Mouse (Mus musculus): ENCODE data around the gene Ano8. TPM values are rescaled to one million over a fixed set of nuclear protein-coding genes. Genes with fewer than 3 reads are reported as not detected.

Gene Ano8
- polyA plus RNA-seq, 1 experiment from 2014 or later: 5.4 TPM

DNA sequence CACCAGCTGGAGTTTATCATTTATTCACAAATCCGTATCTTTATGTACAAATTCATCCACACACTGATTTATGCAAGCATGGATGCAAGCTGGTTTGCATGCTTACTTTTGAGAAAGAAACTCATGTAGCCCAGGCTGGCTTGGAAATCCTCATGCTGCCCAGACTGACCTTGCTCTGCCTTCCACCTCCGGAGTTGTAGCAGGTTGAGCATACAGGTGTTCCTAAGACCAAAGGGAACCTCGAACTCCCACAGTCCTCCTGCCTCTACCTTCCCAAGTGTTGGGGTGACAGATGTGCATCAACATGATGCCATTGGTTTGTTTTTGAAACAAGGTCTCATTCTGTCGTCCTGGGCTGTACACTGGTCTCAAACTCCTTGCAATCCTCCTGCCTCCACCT lies 23.6 kb downstream of the Ano8 start:
- Histone ChIP-seq H3K36me3 (ENCODE audit: control insufficient read depth, insufficient read depth, low read length) (peaks cover 43% of the 10 kb centered on the region), H3K9me3 (replicated peaks; ENCODE audit: control insufficient read depth, low read length) (no peaks in the 10 kb centered on the region), H3K4me3 (ENCODE audit: low read depth, low read length) (peak overlapping the region; percentile 75), H3K4me1 (ENCODE audit: control insufficient read depth, insufficient read depth, low read length) (peaks cover 20% of the 10 kb centered on the region), H3K9ac (ENCODE audit: low read length) (peak overlapping the region; percentile 77), H3K27ac (ENCODE audit: low read depth, low read length) (no peak overlapping the region), H3K4me2 (ENCODE audit: low read length) (peak overlapping the region; percentile 76), H3K27me3 (replicated peaks; ENCODE audit: control insufficient read depth, insufficient read depth, low read length) (no peaks in the 10 kb centered on the region)
- 65% methylated on average over 4 of the region's 4 CpGs for WGBS
- no peak for DNase-seq (ENCODE audit: low spot score)
- ATAC-seq: no peak

DNA sequence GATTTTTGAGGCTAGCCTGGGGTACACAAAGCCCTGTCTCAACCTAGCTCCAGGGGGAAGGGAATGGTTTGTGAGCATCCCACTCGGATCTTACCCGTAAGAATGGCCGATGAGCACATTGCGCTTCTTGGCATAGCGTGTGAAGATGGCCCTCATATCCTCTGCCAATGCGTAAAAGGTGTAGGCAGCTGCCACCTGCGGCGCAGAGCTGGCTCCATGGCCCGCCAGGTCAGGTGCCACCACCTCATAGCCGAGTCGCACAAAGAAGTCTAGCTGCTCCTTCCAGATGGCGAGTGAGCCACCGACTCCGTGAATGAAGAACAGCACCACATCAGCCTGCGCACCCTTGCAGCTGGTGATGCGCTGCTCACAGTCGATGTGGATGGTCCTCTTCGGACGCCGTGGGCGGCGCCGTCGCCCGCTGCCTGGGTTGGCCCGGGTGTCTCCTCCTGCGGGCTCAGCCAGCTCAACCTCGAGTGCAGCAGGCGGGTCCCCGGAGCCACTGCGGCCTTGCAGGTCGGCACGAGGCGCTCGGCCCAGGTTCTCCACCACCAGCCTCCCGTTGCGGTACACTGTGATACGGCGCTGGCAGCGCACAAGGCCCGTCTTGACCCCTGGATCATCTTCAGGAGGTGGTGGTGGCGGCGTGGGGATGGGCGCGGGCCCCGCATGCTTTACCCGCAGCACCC lies 24.5 kb downstream of the Ano8 start:
- H3K36me3 ChIP-seq (ENCODE audit: control insufficient read depth, insufficient read depth, low read length): peaks cover 50% of the 10 kb centered on the region
- peaks cover 20% of the 10 kb centered on the region for H3K4me1 ChIP-seq (ENCODE audit: control insufficient read depth, insufficient read depth, low read length)
- no peaks in the 10 kb centered on the region for H3K9me3 ChIP-seq (replicated peaks; ENCODE audit: control insufficient read depth, low read length)
- H3K4me2 ChIP-seq (ENCODE audit: low read length): no peak overlapping the region
- no peaks in the 10 kb centered on the region for H3K27me3 ChIP-seq (replicated peaks; ENCODE audit: control insufficient read depth, insufficient read depth, low read length)
- H3K27ac ChIP-seq (ENCODE audit: low read depth, low read length): no peak overlapping the region
- WGBS: 84% methylated on average over 47 of the region's 47 CpGs
- ATAC-seq (no peak), DNase-seq (ENCODE audit: low spot score) (no peak)
- H3K9ac ChIP-seq (ENCODE audit: low read length): no peak overlapping the region
- H3K4me3 ChIP-seq (ENCODE audit: low read depth, low read length): no peak overlapping the region

DNA sequence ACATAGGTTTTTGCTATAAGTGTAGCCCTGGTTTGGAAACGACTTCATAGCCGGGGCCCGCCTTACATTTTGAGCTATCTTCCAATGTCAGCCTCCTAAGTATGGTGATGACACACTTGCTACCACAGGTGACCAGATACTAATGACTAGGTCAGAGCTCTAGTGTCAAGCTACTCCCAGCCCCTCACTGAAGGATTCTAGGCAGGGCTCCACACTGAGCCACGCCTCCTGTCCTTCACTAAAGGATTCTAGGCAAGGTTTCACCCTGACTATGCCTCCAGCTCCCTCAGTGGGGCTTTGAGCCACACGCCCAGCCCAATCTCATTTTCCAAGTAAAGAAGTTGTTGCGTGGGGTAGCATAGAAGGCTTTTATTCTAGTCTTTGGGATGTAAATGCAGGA lies 25.0 kb downstream of the Ano8 start:
- H3K27ac ChIP-seq (ENCODE audit: low read depth, low read length): no peak overlapping the region
- ATAC-seq: no peak
- H3K9ac ChIP-seq (ENCODE audit: low read length): no peak overlapping the region
- WGBS: 92% methylated on average over 6 of the region's 6 CpGs
- no peaks in the 10 kb centered on the region for H3K9me3 ChIP-seq (replicated peaks; ENCODE audit: control insufficient read depth, low read length)
- peaks cover 18% of the 10 kb centered on the region for H3K4me1 ChIP-seq (ENCODE audit: control insufficient read depth, insufficient read depth, low read length)
- no peak overlapping the region for H3K4me2 ChIP-seq (ENCODE audit: low read length)
- no peak overlapping the region for H3K4me3 ChIP-seq (ENCODE audit: low read depth, low read length)
- no peak for DNase-seq (ENCODE audit: low spot score)
- no peaks in the 10 kb centered on the region for H3K27me3 ChIP-seq (replicated peaks; ENCODE audit: control insufficient read depth, insufficient read depth, low read length)
- peaks cover 50% of the 10 kb centered on the region for H3K36me3 ChIP-seq (ENCODE audit: control insufficient read depth, insufficient read depth, low read length)

DNA sequence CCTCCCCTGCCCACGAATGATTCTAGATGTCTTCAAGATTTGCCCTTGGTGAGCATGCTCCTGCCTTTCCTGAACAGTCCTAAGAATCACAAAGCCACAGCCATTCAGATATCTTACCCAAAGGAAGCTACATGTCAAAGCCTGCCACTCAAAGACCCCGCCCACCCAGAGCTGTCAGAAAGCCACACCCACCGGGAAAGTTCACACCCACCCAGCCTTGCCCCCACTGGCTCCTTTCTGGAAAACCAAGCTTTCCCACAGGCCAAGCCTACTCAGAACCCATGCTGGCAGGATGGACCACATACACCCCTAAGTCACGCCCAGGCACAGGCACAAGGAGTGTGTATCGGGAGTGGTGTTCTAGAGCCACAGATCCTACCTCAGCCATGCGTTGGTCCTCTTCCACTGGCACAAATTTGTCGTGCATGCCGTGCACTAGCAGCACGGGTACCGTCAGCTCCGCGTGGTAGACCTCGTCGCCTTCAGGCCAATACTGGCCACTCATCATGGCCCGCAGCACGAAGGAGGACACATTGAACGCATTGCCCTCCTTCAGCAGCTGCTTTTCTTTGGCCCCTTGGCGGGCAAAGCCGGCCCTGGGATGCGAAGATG lies 28.0 kb downstream of the Ano8 start:
- 90% methylated on average over 20 of the region's 20 CpGs for WGBS
- H3K4me2 ChIP-seq (ENCODE audit: low read length): no peak overlapping the region
- no peaks in the 10 kb centered on the region for H3K9me3 ChIP-seq (replicated peaks; ENCODE audit: control insufficient read depth, low read length)
- no peak overlapping the region for H3K27ac ChIP-seq (ENCODE audit: low read depth, low read length)
- H3K9ac ChIP-seq (ENCODE audit: low read length): 0 out of 2 replicates have a peak overlapping the region, but pooled peaks have one; percentile 8
- ATAC-seq (no peak), DNase-seq (ENCODE audit: low spot score) (no peak)
- H3K27me3 ChIP-seq (replicated peaks; ENCODE audit: control insufficient read depth, insufficient read depth, low read length): no peaks in the 10 kb centered on the region
- peaks cover 8% of the 10 kb centered on the region for H3K4me1 ChIP-seq (ENCODE audit: control insufficient read depth, insufficient read depth, low read length)
- no peak overlapping the region for H3K4me3 ChIP-seq (ENCODE audit: low read depth, low read length)
- peaks cover 50% of the 10 kb centered on the region for H3K36me3 ChIP-seq (ENCODE audit: control insufficient read depth, insufficient read depth, low read length)

DNA sequence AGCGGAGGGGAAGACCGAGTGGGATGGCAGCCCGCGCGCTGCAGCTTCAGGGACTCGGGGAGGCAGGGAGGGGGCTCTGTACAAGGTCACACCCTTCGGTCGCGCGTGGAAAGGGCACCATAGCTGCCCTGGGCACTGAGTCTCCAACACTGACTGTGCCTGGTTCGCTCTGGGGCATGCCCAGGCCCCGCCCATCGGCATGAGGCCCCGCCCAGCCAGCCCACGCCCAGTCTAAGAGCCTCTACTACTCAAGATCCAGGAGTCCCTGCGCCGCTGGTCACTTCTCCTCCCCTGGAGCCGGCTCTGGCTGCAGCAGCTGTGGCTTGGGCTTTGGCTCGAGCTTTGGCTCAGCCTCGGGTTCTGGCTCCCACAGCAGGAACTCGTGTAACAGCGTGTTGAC lies 28.9 kb downstream of the Ano8 start:
- Histone ChIP-seq H3K36me3 (ENCODE audit: control insufficient read depth, insufficient read depth, low read length) (peaks cover 50% of the 10 kb centered on the region), H3K27me3 (replicated peaks; ENCODE audit: control insufficient read depth, insufficient read depth, low read length) (no peaks in the 10 kb centered on the region)
- whole genome bisulfite sequencing: 37% methylated on average over 22 of the region's 22 CpGs

DNA sequence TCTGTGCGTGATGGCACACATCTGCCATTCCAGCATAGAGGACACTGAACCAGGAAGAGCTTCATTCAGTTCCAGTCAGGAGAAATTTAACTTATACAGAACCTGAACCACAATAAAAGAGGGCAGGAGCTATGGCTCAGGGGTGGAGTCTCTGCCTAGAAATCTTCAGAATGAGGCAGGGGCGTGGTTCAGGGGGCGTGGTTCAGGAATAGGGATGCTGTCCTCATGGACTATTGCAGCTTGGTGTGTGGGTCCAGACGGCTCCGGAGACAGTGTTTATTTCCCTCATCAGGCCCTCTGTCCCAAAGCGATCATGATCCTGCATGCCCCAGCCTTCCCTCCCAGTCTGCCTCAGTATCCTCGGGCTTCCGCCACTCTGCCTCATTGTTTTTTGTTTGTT lies 31.1 kb downstream of the Ano8 start:
- no peak overlapping the region for H3K27ac ChIP-seq (ENCODE audit: low read depth, low read length)
- DNase-seq (ENCODE audit: low spot score): no peak

More for the DNA sequence above, 28.9 kb downstream of the Ano8 start:
- Histone ChIP-seq H3K4me1 (ENCODE audit: control insufficient read depth, insufficient read depth, low read length) (peaks cover under 1% of the 10 kb centered on the region), H3K4me3 (ENCODE audit: low read depth, low read length) (no peak overlapping the region), H3K9ac (ENCODE audit: low read length) (no peak overlapping the region), H3K9me3 (replicated peaks; ENCODE audit: control insufficient read depth, low read length) (no peaks in the 10 kb centered on the region), H3K4me2 (ENCODE audit: low read length) (no peak overlapping the region), H3K27ac (ENCODE audit: low read depth, low read length) (no peak overlapping the region)
- DNase-seq (ENCODE audit: low spot score) (no peak), ATAC-seq (no peak)

DNA sequence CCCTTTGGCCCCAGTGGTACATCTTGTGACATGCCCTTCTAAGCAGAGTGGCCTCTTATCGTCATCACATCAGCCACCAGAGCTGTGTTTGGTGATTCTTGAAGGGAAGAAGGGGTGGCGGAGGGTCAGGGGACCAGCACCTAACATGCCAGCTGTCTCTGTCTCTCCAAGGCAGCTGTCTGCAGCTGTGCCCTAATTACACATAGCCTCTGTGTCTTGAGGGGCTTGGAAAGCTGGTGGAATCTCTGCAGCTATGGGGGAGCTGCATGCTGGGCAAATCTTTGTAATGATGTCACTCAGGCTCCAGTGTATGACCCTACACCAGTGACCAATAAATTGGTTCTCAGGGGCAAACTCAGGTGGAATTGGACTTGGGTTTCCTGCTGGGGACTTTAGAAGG lies 33.1 kb downstream of the Ano8 start:
- ATAC-seq (no peak), DNase-seq (ENCODE audit: low spot score) (no peak)
- no peaks in the 10 kb centered on the region for H3K4me1 ChIP-seq (ENCODE audit: control insufficient read depth, insufficient read depth, low read length)
- WGBS: 84% methylated on average over 2 of the region's 2 CpGs
- no peaks in the 10 kb centered on the region for H3K9me3 ChIP-seq (replicated peaks; ENCODE audit: control insufficient read depth, low read length)
- no peak overlapping the region for H3K9ac ChIP-seq (ENCODE audit: low read length)
- H3K36me3 ChIP-seq (ENCODE audit: control insufficient read depth, insufficient read depth, low read length): peaks cover 12% of the 10 kb centered on the region
- no peak overlapping the region for H3K4me2 ChIP-seq (ENCODE audit: low read length)
- no peaks in the 10 kb centered on the region for H3K27me3 ChIP-seq (replicated peaks; ENCODE audit: control insufficient read depth, insufficient read depth, low read length)
- no peak overlapping the region for H3K27ac ChIP-seq (ENCODE audit: low read depth, low read length)
- no peak overlapping the region for H3K4me3 ChIP-seq (ENCODE audit: low read depth, low read length)

More for the DNA sequence above, 31.1 kb downstream of the Ano8 start:
- Histone ChIP-seq H3K27me3 (replicated peaks; ENCODE audit: control insufficient read depth, insufficient read depth, low read length) (no peaks in the 10 kb centered on the region), H3K4me3 (ENCODE audit: low read depth, low read length) (no peak overlapping the region), H3K9me3 (replicated peaks; ENCODE audit: control insufficient read depth, low read length) (no peaks in the 10 kb centered on the region), H3K4me2 (ENCODE audit: low read length) (no peak overlapping the region), H3K9ac (ENCODE audit: low read length) (no peak overlapping the region), H3K36me3 (ENCODE audit: control insufficient read depth, insufficient read depth, low read length) (peaks cover 30% of the 10 kb centered on the region), H3K4me1 (ENCODE audit: control insufficient read depth, insufficient read depth, low read length) (no peaks in the 10 kb centered on the region)
- ATAC-seq: no peak
- 82% methylated on average over 8 of the region's 8 CpGs for WGBS

DNA sequence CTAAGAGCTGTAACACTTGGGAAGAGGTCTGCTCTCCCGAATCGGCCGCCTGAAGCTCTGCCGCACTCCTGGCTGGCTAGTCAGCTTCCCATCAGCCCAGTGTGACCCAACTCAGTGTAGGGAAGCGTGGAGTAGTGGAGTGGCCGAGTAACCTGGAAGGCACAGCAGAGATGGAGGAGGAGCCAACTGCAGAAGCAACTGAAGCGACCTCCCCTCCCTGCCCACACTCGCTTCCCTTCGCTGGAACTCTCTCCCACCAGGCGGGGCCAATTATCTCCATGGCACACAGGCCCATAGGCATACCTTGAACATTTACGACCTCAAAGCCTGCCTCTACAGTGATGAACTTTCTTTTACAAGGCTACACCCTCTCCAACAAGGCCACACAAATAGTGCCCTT lies 34.0 kb downstream of the Ano8 start:
- no peaks in the 10 kb centered on the region for H3K9me3 ChIP-seq (replicated peaks; ENCODE audit: control insufficient read depth, low read length)
- WGBS: 52% methylated on average over 11 of the region's 11 CpGs
- H3K4me1 ChIP-seq (ENCODE audit: control insufficient read depth, insufficient read depth, low read length): no peaks in the 10 kb centered on the region
- ATAC-seq (no peak), DNase-seq (ENCODE audit: low spot score) (no peak)
- no peak overlapping the region for H3K27ac ChIP-seq (ENCODE audit: low read depth, low read length)
- no peak overlapping the region for H3K4me2 ChIP-seq (ENCODE audit: low read length)
- peaks cover 3% of the 10 kb centered on the region for H3K36me3 ChIP-seq (ENCODE audit: control insufficient read depth, insufficient read depth, low read length)
- H3K27me3 ChIP-seq (replicated peaks; ENCODE audit: control insufficient read depth, insufficient read depth, low read length): no peaks in the 10 kb centered on the region
- no peak overlapping the region for H3K4me3 ChIP-seq (ENCODE audit: low read depth, low read length)
- no peak overlapping the region for H3K9ac ChIP-seq (ENCODE audit: low read length)

DNA sequence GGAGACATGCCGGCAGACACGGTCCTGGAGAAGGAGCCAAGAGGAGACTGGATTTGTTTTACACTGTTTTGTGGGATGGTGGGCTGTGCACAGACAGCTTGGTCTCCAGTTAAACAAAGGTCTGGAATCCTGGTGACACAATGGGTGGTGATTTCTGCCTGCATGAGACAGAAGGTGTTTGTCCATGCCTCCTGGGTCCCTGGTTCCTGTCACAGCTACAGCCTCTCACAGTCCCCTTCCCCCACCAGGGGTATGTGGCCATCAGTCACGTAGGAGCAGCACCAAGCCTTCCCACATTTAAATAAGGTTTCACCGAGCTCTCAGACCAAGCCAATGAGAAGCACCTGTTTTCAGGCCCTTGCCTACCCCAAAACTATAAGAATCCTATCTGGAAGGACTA lies 34.4 kb downstream of the Ano8 start:
- DNase-seq (ENCODE audit: low spot score): no peak
- Histone ChIP-seq H3K27me3 (replicated peaks; ENCODE audit: control insufficient read depth, insufficient read depth, low read length) (no peaks in the 10 kb centered on the region), H3K9me3 (replicated peaks; ENCODE audit: control insufficient read depth, low read length) (no peaks in the 10 kb centered on the region), H3K4me1 (ENCODE audit: control insufficient read depth, insufficient read depth, low read length) (no peaks in the 10 kb centered on the region), H3K4me3 (ENCODE audit: low read depth, low read length) (no peak overlapping the region), H3K4me2 (ENCODE audit: low read length) (no peak overlapping the region), H3K36me3 (ENCODE audit: control insufficient read depth, insufficient read depth, low read length) (no peaks in the 10 kb centered on the region), H3K27ac (ENCODE audit: low read depth, low read length) (no peak overlapping the region), H3K9ac (ENCODE audit: low read length) (no peak overlapping the region)
- 68% methylated on average over 4 of the region's 4 CpGs for WGBS
- ATAC-seq: no peak

Data from forebrain, embryonic 14.5 days (tissue).